Comparison of ENCODE assay signal across 25 mouse cellular contexts in genomic region chr7:46167901-46168300, GRCm38 (mm10). TPM values are rescaled to one million over a fixed set of nuclear protein-coding genes. Genes with fewer than 3 reads are reported as not detected.
"Had no signal": no experiment of that assay in that cellular context is flagged by ENCODE, and none has a peak within 500 bp of the region (broad histone marks: within the 10 kb centered on the region; RNA-seq: fewer than 3 reads in every experiment).

No protein-coding gene starts in this region.

- H3K4me3 ChIP-seq: layer of hippocampus, adult 2 months; left cerebral cortex, adult 2 months; limb, embryonic 12.5 days; limb, embryonic 15.5 days; liver, embryonic 12.5 days; liver, embryonic 15.5 days; midbrain, embryonic 12.5 days; midbrain, embryonic 15.5 days; neural tube, embryonic 12.5 days; neural tube, embryonic 15.5 days had no signal

- DNase-seq: kidney, postnatal 25 days; layer of hippocampus, adult 9-11 months; left cerebral cortex, postnatal 4 days; lung, adult 2 months; lung, postnatal 14 days; lung, postnatal 4 days; right cerebral cortex, adult 18-20 months; right cerebral cortex, postnatal 14 days; right cerebral cortex, postnatal 4 days; thymus, adult 2 months; thymus, postnatal 14 days; thymus, postnatal 4 days had no signal

- H3K27ac ChIP-seq: kidney, postnatal 0 days; layer of hippocampus, adult 2 months; left cerebral cortex, adult 2 months; limb, embryonic 12.5 days; limb, embryonic 15.5 days; liver, embryonic 12.5 days; liver, embryonic 15.5 days; midbrain, embryonic 12.5 days; midbrain, embryonic 15.5 days; neural tube, embryonic 12.5 days; neural tube, embryonic 15.5 days; stomach, postnatal 0 days had no signal

- ATAC-seq: liver, embryonic 12.5 days; midbrain, embryonic 15.5 days had no signal

- H3K4me1 ChIP-seq: limb, embryonic 12.5 days; limb, embryonic 15.5 days; liver, embryonic 12.5 days; liver, embryonic 15.5 days; midbrain, embryonic 12.5 days; midbrain, embryonic 15.5 days; neural tube, embryonic 12.5 days; neural tube, embryonic 15.5 days had no signal

RNA-seq across cellular contexts. Expression of gene Abcc8, which starts 11.9 kb away (rescaled TPM):
- total RNA-seq: megakaryocyte progenitor cell, adult 5-6 weeks had no signal
